Mouse (Mus musculus) lung, postnatal 0 days (tissue): ENCODE data around the gene Cct8l1.

Source experiments
- CTCF ChIP-seq: IDR thresholded peaks from 2 replicates; pipeline ENCODE4 v1.5.1; 2016; ENCODE audit warnings: antibody characterized with exemption, mild to moderate bottlenecking
- EP300 ChIP-seq: IDR thresholded peaks from 2 replicates; pipeline ENCODE4 v1.6.1; 2016; ENCODE audit warnings: antibody characterized with exemption, mild to moderate bottlenecking, control low read depth

DNA sequence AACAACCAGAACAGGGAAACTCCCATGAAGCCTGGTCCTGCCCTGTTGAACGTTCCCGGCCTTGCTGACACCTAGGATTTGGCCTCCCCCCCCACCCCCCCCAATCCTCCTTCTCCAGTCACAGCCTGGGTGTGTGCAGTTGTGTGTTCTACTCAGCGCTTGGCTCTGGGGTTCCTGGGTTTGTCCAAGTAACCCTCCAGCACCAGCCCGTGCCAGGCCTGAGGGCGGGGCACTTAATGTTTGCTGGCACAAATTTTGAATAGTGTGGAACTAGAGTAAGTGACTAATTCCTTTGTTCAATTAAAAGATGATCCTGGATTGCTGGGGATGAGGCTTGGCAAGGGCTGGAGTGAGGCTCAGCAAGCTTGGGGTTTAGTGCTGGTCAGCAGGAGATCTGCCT lies 28.7 kb downstream of the Cct8l1 start:
- TF ChIP-seq CTCF: no peak
- TF ChIP-seq EP300: no peak
